Mouse (Mus musculus): Measurements from ENCODE around the gene Pelo. TPM values are rescaled to one million over a fixed set of nuclear protein-coding genes. Genes with fewer than 3 reads are reported as not detected.

Gene Pelo
- polyA plus RNA-seq, 1 experiment from 2014 or later, result 7.0 TPM

- Histone ChIP-seq H3K79me2 (ENCODE audit: inconsistent target) (peaks cover 2% of the 10 kb centered on the region; the same call in 1 of the 2 replicates), H3K27ac (no peak overlapping the region), H3K36me3 (ENCODE audit: inconsistent target) (no peaks in the 10 kb centered on the region), H3K4me3 (ENCODE audit: inconsistent target) (no peak overlapping the region)
- WGBS (ENCODE audit: missing documents), result 92% methylated on average over 7 of the region's 7 CpGs
These were observed 7.6 kb downstream of the Pelo start for GRCm38 (mm10) chr13:115082339-115082738.

GRCm38 (mm10) chr13:115079996-115080585, 9.9 kb downstream of the Pelo start:
- Histone ChIP-seq H3K79me2 (ENCODE audit: inconsistent target) (no peaks in the 10 kb centered on the region), H3K36me3 (ENCODE audit: inconsistent target) (no peaks in the 10 kb centered on the region), H3K27ac (no peak overlapping the region), H3K4me3 (ENCODE audit: inconsistent target) (no peak overlapping the region)
- WGBS (ENCODE audit: missing documents), result 96% methylated on average over 3 of the region's 3 CpGs

- 80% methylated on average over 6 of the region's 6 CpGs for WGBS (ENCODE audit: missing documents)
- Histone ChIP-seq H3K36me3 (ENCODE audit: inconsistent target) (no peaks in the 10 kb centered on the region), H3K27ac (no peak overlapping the region), H3K79me2 (ENCODE audit: inconsistent target) (no peaks in the 10 kb centered on the region), H3K4me3 (ENCODE audit: inconsistent target) (no peak overlapping the region)
These were observed 10.8 kb downstream of the Pelo start for GRCm38 (mm10) chr13:115078997-115079685.

- no peaks in the 10 kb centered on the region for H3K36me3 ChIP-seq (ENCODE audit: inconsistent target)
- H3K79me2 ChIP-seq (ENCODE audit: inconsistent target), result no peaks in the 10 kb centered on the region
- 45% methylated on average over 9 of the region's 9 CpGs for WGBS (ENCODE audit: missing documents)
- H3K4me3 ChIP-seq (ENCODE audit: inconsistent target), result no peak overlapping the region
- H3K27ac ChIP-seq, result no peak overlapping the region
These were observed 12.4 kb downstream of the Pelo start for GRCm38 (mm10) chr13:115077346-115078134.

- WGBS (ENCODE audit: missing documents), result 97% methylated on average over 6 of the region's 6 CpGs
- Histone ChIP-seq H3K4me3 (ENCODE audit: inconsistent target) (no peak overlapping the region), H3K27ac (no peak overlapping the region), H3K79me2 (ENCODE audit: inconsistent target) (no peaks in the 10 kb centered on the region), H3K36me3 (ENCODE audit: inconsistent target) (no peaks in the 10 kb centered on the region)
These were observed 17.6 kb downstream of the Pelo start for GRCm38 (mm10) chr13:115072386-115072785.

GRCm38 (mm10) chr13:115071431-115071830, 18.6 kb downstream of the Pelo start:
- WGBS (ENCODE audit: missing documents), result 95% methylated on average over 3 of the region's 3 CpGs
- Histone ChIP-seq H3K4me3 (ENCODE audit: inconsistent target) (no peak overlapping the region), H3K36me3 (ENCODE audit: inconsistent target) (no peaks in the 10 kb centered on the region), H3K79me2 (ENCODE audit: inconsistent target) (no peaks in the 10 kb centered on the region), H3K27ac (no peak overlapping the region)

GRCm38 (mm10) chr13:115067968-115068330, 22.0 kb downstream of the Pelo start:
- 50% methylated on average over 1 of the region's 1 CpGs for WGBS (ENCODE audit: missing documents)
- Histone ChIP-seq H3K79me2 (ENCODE audit: inconsistent target) (no peaks in the 10 kb centered on the region), H3K4me3 (ENCODE audit: inconsistent target) (no peak overlapping the region), H3K36me3 (ENCODE audit: inconsistent target) (no peaks in the 10 kb centered on the region), H3K27ac (no peak overlapping the region)

- Histone ChIP-seq H3K36me3 (ENCODE audit: inconsistent target) (no peaks in the 10 kb centered on the region), H3K4me3 (ENCODE audit: inconsistent target) (no peak overlapping the region), H3K79me2 (ENCODE audit: inconsistent target) (no peaks in the 10 kb centered on the region), H3K27ac (no peak overlapping the region)
- WGBS (ENCODE audit: missing documents), result 86% methylated on average over 4 of the region's 4 CpGs
These were observed 22.5 kb downstream of the Pelo start for GRCm38 (mm10) chr13:115067324-115067967.

- H3K79me2 ChIP-seq (ENCODE audit: inconsistent target), result no peaks in the 10 kb centered on the region
These were observed 32.4 kb downstream of the Pelo start for GRCm38 (mm10) chr13:115057555-115057954.

GRCm38 (mm10) chr13:115054783-115055182, 35.2 kb downstream of the Pelo start:
- WGBS (ENCODE audit: missing documents), result 76% methylated on average over 9 of the region's 9 CpGs
- H3K4me3 ChIP-seq (ENCODE audit: inconsistent target), result no peak overlapping the region
- H3K36me3 ChIP-seq (ENCODE audit: inconsistent target), result no peaks in the 10 kb centered on the region
- H3K27ac ChIP-seq, result no peak overlapping the region
- H3K79me2 ChIP-seq (ENCODE audit: inconsistent target), result no peaks in the 10 kb centered on the region

More at GRCm38 (mm10) chr13:115057555-115057954, 32.4 kb downstream of the Pelo start:
- 92% methylated on average over 5 of the region's 5 CpGs for WGBS (ENCODE audit: missing documents)
- no peaks in the 10 kb centered on the region for H3K36me3 ChIP-seq (ENCODE audit: inconsistent target)
- no peak overlapping the region for H3K27ac ChIP-seq
- H3K4me3 ChIP-seq (ENCODE audit: inconsistent target), result no peak overlapping the region

- Histone ChIP-seq H3K27ac (no peak overlapping the region), H3K4me3 (ENCODE audit: inconsistent target) (no peak overlapping the region), H3K36me3 (ENCODE audit: inconsistent target) (no peaks in the 10 kb centered on the region), H3K79me2 (ENCODE audit: inconsistent target) (no peaks in the 10 kb centered on the region)
- 82% methylated on average over 7 of the region's 7 CpGs for WGBS (ENCODE audit: missing documents)
These were observed 37.4 kb downstream of the Pelo start for GRCm38 (mm10) chr13:115052568-115052967.

- WGBS (ENCODE audit: missing documents), result 85% methylated on average over 13 of the region's 13 CpGs
- no peaks in the 10 kb centered on the region for H3K36me3 ChIP-seq (ENCODE audit: inconsistent target)
- H3K4me3 ChIP-seq (ENCODE audit: inconsistent target), result no peak overlapping the region
- H3K27ac ChIP-seq, result no peak overlapping the region
- H3K79me2 ChIP-seq (ENCODE audit: inconsistent target), result no peaks in the 10 kb centered on the region
These were observed 39.1 kb downstream of the Pelo start for GRCm38 (mm10) chr13:115050660-115051559.

GRCm38 (mm10) chr13:115042652-115043051, 47.3 kb downstream of the Pelo start:
- Histone ChIP-seq H3K27ac (no peak overlapping the region), H3K4me3 (ENCODE audit: inconsistent target) (no peak overlapping the region), H3K79me2 (ENCODE audit: inconsistent target) (no peaks in the 10 kb centered on the region), H3K36me3 (ENCODE audit: inconsistent target) (no peaks in the 10 kb centered on the region)
- WGBS (ENCODE audit: missing documents), result 38% methylated on average over 2 of the region's 2 CpGs
